Mouse (Mus musculus): ENCODE results near the gene Rabepk. TPM values are rescaled to one million over a fixed set of nuclear protein-coding genes. Genes with fewer than 3 reads are reported as not detected.
"Not testable (repeated sequence)": the region's sequence is repeated elsewhere in the genome, so short reads cannot be mapped to it uniquely, and the experiment has no call there.

Gene Rabepk
- total RNA-seq, 4 experiments from 2014 or later, result 36.7 to 46.4 (median 37.5) TPM

DNA sequence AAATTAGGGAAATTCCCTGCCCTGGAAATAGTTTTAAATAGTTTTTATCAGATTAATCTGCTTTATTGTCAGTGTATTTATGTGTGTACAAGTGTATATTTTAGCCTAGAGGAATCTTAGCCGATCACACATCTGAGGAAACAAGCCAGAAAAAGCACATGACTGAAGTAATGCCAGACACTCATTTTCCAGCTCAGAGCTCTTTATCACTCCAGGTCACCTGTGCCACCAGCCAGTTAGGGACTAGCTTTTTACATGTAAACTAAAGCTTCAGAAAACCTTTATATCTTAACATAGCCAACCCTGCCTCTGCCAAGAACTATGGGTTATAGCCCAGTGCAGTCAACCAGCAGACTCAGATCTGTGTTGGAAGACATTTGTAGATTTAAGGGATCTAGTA is 5.1 kb upstream of the Rabepk start:
- no peak for DNase-seq (ENCODE audit: low spot score in 2 of 2)

DNA sequence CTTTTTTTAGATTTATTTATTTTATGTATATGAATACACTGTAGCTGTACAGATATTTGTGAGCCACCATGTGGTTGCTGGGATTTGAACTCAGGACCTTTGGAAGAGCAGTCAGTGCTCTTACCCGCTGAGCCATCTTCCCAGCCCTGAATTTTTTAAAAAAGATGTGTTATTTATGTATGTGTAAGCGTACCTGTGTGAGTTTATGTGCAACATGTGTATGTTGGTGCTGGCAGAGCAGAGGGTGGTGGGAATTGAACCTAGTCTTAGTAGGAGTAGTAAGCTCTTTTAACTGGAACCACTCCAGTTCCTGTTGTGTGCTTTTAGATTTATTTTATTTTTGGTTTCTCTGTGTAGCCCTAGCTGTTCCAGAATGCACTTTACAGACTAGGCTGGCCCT is 4.5 kb upstream of the Rabepk start:
- DNase-seq (ENCODE audit: low spot score in 2 of 2), result no peak

DNA sequence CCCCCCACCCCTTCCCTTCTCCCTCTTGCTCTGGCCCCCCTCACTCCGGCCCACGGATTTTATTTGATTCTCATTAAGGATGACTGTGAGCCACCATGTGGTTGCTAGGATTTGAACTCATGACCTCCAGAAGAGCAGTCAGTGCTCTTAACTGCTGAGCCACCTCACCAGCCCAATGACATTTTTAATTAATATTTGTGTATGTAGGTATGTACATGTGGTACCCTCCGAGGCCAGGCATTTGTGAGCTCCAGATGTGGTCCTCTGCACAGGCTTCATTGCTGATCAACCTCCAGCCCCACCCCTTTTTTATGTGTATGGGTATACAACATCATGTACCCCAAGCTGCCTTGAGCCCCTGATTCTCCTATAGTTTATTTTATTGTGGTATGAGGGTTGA is 4.0 kb upstream of the Rabepk start:
- DNase-seq (ENCODE audit: low spot score in 2 of 2), result no peak

DNA sequence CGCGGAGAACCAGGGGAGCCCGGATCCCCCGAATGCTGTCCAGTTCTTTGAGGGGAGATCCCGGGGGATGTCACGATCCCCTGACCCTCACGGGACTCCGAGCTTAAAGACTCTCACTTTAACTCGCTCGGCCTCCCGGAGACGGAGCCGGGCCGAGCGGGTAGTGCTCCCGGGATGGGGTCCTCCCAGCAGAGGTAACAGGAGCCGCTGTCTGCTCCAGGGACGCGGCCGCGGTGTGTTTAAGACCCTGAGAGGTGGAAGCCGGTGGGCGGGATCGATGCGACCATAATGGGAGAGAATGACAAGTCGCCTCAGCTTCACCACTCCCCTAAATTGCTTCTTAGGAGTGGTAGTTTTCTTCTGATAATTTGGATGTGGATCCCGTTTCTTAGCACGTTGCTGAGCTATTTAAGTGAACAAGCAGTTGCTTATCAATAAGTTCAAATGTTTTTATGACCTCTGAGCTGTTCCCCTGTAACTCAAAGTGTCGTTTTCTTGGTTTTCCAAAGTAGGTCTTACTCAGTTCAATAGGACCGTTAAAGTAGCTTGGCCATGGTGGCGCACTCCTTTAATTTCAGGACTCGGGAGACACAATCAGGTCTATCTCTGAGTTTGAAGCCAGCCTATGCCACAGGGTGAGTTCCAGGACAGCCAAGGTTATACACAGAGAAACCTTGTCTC is 3.0 kb upstream of the Rabepk start:
- DNase-seq (ENCODE audit: low spot score in 2 of 2), result not testable (repeated sequence)

DNA sequence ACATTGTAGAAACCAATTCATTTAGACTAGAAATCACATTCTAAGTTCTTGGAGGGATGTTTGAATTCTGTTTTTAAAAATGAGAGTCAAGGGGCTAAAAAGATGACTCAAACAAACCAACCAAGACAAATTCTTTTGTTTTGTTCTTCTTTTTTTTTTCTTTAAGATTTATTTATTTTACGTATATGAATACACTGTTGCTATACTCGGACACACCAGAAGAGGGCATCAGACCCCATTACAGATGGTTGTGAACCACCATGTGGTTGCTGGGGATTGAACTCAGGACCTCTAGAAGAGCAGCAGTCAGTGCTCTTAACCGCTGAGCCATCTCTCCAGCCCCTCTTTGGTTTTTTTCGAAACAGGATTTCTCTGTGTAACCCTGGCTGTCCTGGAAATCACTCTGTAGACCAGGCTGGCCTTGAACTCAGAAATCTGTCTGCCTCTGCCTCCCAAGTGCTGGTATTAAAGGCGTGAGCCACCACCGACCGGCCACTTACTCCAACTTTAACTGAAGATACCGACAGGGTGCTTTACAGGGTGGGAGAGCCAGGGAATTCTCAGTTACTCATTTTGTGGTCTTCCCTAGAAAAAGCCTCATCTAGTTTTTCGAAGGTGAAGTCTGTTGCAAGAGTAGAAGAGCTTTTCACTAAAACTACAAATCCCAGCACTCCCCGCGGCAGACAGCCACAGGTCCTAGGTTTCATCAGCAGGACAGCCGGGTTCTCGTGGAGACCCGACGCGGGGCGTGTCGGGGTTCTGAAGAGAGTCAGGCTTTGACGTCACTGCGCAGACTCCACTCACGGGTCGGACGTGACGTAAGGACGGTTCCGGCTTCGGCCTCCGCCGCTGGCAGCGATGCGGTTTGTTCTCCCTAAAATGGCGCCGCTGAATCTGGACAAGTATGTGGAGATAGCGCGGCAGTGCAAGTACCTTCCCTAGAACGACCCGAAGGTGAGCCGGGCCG is 2.1 kb upstream of the Rabepk start:
- peak; percentile 98 to 99 for DNase-seq (ENCODE audit: low spot score in 2 of 2)

DNA sequence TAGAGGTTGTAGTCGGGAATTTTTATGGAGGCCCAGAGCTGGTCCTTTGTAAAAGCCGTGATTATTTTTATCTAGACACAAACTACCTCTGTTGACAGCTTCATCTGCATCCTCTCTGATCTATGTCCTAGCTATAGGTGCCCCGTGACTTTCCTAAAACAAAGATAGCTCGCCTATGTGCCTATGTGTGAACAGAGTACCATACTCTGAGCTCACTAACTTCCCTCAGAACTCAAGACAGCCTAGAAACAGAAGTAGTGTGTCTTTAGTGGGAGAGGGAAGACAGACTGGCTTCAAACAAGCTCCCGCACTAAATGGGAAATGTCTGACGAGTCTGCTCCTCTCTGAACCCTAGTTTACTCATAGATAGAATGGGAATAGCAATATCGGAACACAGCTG is 659 bp upstream of the Rabepk start:
- DNase-seq (ENCODE audit: low spot score in 2 of 2), result no peak

DNA sequence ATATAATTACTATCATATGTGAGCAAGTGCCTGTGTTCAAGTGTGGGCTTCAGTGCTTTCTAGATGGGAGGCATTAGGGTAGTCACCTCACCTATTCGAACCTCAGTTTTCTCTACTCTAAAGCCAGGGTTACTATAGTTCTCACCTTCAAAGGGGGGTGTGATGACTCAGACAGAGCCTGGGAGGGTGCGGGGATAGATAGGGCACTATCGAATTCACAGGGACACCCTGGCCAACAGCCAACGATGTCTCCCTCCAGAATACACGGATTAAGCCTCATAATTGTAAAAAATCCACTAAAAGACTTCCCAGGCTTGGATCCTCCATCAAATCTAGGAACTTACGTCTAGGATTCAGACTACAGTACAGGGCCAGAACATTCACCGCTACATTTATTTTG is 4.3 kb downstream of the Rabepk start:
- no peak for DNase-seq (ENCODE audit: low spot score in 2 of 2)

DNA sequence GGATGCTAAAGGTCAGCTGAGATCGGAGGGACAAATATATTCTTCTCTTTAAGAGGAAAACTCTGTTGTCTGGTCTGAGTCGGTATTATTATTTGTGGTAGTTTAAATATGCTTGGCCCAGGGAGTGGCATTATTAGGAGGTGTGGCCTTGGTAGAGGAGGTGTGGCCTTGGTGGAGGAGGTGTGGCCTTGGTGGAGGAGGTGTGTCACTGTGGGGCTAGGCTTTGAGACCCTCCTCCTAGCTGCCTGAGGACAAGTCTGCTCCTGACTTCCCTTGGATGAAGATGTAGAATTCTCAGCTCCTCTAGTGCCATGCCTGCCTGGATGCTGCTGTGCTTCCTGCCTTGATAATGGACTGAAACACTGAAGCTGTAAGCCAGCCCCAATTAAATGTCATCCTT is 5.2 kb downstream of the Rabepk start:
- no peak for DNase-seq (ENCODE audit: low spot score in 2 of 2)

DNA sequence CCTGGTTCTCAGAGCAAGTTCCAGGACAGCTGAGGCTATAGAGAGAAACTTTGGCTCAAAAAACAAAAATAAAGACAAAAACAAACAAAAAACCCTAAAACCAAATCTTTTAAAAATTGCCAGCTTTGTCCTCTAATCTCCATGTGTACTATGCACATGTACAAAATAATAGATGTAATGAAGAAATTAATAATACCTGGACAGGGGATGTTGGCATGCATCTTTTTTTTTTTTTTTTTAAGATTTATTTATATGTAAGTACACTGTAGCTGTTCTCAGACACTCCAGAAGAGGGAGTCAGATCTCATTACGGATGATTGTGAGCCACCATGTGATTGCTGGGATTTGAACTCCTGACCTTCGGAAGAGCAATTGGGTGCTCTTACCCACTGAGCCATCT is 7.2 kb downstream of the Rabepk start:
- not testable (repeated sequence) for DNase-seq (ENCODE audit: low spot score in 2 of 2)

DNA sequence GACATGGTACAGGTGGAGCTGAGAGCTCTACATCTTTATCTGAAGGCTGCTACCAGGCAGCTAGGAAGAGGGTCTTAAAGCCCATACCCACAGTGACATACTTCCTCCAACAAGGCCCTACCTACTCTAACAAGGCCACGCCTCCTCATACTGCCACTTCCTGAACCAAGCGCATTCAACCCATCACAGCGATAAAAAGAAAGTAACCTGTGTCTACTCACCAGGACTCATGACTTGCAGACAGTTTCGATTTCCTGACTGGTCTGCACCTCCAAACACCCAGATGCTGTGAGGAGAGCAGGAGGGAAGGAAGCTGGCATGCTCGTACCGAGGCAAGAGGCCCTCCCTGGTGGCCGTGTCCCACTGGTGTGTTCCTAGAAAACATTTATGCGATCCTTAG is 9.4 kb downstream of the Rabepk start:
- no peak for DNase-seq (ENCODE audit: low spot score in 2 of 2)

DNA sequence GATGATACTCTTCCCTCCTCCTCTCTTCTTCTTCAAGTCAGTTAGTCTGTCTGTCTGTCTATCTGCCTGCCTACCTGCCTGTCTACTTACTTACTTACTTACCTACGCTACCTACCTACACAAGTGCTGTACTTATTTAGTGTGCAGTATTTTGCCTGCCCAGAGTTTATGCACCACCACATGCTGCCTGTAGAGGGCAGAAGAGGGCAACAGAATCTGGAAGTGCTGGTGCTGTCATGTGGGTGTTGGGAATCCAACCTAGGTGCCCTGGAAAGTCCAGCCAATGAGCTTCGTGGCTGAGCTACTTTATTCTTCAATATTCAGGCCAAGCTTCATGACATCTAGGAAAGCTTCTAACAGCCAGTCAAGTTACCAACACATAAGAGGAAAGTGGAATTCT is 15.6 kb downstream of the Rabepk start:
- no peak for DNase-seq (ENCODE audit: low spot score in 2 of 2)

DNA sequence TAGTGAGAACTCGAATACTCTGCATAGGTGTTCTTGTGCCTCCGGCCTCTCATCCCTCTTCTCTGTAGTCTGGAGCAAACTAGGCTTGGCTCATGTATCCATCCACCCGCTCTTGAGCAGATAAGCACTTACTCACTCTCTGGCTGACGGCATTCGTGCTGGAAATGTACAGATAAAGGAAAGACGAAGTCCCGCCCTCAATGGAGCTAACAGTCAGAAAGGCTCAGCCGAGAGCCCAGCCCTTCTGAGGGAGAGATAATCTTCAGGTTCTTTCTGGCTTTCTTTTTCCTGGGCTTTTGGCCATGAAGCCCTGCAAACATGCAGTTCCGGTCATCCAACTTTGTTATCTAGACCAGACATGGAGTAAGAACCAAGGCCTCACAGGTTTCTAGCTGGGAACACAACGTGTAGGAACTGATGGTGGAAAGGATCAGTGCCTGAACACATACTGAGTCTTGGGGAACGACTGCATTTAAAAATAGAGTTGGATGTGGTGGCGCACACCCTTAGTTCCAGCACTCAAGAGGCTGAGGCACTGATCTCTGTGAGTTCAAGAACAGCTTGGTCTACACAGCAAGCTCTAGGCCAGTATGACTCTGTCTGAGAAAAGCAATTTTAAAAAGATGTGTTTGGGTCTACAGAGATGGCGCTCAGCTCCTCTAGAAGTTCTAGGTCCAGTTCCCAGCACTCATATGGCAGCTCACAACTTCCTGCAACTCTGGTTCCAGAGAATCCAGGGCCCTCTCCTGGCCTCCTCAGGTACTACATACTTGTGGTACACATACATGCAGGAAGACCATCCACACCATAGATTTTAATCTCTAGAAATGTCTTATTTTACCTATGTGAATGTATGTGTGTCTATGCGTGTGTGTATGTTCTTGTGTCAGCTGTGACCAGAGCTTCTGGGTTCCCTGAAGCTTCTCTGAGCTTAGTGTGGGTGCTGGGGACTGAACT is 16.4 kb downstream of the Rabepk start:
- no peak for DNase-seq (ENCODE audit: low spot score in 2 of 2)

DNA sequence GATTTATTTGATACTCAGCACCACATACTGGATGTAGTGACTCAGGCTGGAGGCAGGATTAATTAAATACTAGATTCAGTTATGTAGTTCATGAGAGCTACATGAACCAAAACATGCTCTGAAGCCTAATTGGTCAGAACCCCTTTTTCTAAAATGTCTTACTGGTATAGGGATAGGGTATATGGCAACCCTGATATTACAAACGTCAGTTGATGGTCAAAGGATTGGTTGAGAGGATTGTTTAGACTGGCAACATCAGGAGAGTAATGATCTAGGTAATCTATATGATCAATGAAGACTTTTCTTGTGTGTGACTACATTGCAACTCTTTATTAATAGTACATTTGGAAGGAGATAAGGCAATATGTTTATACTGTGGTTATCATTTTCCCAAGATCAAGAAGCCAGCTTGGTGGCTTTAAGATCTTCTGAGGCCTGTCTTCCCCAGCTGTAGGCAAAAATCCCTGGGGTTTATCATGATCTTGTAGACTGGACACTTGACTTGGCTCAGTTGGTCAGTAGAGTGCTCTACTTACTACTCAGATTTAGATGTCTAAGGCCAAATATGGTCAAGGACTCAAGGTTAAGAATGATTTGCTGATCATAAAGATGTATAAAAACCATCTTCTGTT is 22.4 kb downstream of the Rabepk start:
- DNase-seq (ENCODE audit: low spot score in 2 of 2), result no peak

DNA sequence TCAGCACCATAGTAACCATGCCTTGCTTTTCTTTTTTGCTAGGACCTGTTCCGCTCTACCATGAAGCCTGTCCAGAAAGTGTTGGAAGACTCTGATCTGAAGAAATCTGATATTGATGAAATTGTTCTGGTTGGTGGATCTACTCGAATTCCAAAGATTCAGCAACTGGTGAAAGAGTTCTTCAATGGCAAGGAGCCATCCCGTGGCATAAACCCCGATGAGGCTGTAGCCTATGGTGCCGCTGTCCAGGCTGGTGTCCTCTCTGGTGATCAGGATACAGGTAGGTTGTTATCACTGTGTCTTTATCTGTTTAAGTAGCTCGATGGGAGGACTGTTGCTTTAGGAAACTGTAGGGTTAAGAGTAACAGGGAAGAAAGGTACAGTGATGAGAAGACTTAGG is 25.2 kb downstream of the Rabepk start:
- DNase-seq (ENCODE audit: low spot score in 2 of 2), result no peak

DNA sequence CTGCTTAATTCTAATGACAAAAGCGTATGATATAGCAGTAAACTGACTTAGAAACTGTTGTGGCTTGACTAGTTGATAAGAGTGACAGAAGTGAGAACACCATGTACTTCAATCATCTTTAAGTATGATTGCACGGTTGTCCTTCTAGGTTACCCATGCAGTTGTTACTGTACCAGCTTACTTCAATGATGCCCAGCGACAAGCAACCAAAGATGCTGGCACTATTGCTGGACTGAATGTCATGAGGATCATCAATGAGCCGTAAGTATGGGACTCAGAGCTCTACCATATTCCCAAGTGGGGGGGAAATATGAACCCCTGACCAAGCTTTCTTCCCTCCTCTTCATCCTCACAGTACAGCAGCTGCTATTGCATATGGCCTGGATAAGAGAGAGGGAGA is 26.0 kb downstream of the Rabepk start:
- DNase-seq (ENCODE audit: low spot score in 2 of 2), result no peak

DNA sequence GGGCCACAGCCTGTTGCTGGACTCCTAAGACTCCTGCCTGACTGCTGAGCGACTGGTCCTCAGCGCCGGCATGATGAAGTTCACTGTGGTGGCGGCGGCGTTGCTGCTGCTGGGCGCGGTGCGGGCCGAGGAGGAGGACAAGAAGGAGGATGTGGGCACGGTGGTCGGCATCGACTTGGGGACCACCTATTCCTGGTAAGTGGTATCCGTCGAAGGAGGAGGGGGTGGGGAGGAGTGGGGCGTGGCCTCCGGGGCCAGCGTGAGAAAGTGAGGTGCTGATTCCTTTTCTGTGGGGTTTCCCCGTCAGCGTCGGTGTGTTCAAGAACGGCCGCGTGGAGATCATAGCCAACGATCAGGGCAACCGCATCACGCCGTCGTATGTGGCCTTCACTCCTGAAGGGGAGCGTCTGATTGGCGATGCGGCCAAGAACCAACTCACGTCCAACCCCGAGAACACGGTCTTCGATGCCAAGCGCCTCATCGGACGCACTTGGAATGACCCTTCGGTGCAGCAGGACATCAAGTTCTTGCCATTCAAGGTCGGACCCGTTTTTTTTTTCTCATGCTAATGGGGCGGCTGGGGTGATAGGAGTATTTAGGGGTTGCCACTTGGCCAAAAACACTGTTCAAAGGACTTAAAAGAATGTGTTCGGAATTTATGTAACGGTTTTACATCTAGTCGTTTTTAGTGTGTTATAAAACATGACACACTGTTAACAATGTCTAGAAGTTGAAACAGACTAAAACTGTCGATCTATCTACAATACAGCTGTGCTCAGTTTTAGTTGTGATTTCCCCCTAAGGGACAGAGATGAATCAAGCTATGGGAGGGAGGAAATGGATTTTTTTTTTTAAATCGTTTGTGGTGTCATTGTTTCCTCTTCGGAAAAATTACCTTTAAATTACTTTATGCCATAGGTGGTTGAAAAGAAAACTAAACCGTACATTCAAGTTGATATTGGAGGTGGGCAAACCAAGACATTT is 27.2 kb downstream of the Rabepk start:
- DNase-seq (ENCODE audit: low spot score in 2 of 2), result peak in 1 of 2 experiments; percentile 27

DNA sequence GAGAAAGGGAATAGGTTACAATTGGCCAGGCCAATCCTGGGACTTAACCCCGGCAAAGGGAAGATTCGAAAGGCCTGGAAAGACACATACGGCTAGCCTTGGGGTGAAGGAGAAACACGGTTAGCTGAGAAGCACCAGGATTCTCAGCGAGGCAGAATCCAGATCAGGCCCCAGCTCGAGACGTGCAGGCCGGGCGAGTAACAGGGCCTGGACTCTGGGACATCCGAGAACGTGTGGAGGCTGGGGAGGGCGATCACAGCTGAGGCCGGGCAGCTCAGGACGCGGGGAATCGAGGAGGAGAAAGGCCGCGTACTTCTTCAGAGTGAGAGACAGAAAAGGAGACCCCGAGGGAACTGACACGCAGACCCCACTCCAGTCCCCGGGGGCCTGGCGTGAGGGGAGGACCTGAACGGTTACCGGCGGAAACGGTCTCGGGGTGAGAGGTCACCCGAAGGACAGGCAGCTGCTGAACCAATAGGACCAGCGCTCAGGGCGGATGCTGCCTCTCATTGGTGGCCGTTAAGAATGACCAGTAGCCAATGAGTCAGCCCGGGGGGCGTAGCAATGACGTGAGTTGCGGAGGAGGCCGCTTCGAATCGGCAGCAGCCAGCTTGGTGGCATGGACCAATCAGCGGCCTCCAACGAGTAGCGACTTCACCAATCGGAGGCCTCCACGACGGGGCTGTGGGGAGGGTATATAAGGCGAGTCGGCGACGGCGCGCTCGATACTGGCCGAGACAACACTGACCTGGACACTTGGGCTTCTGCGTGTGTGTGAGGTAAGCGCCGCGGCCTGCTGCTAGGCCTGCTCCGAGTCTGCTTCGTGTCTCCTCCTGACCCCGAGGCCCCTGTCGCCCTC is 28.1 kb downstream of the Rabepk start, which contains the start of gene Hspa5:
TSS of gene Hspa5 (plus strand) at position 603 of the 859 bp plus-strand sequence.
- peak; percentile 100 for DNase-seq (ENCODE audit: low spot score in 2 of 2)

DNA sequence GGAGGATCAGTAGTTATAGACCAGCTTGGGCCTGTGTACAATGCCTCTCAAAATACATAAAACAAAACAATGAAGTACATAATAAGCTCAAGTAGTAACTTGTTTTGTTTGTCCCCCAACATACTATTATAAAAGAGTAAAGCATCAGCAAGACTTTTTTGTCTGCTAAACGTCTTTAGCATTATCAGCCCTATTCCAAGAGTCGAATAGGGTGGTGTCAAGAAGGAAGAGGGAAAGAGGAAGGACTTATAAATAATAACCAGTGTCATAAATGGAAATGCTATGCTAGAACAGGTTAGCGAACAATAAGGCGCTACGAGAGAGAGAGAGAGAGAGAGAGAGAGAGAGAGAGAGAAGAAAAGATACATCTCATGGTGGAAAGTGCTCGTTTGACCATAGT is 28.8 kb downstream of the Rabepk start:
- DNase-seq (ENCODE audit: low spot score in 2 of 2), result no peak

DNA sequence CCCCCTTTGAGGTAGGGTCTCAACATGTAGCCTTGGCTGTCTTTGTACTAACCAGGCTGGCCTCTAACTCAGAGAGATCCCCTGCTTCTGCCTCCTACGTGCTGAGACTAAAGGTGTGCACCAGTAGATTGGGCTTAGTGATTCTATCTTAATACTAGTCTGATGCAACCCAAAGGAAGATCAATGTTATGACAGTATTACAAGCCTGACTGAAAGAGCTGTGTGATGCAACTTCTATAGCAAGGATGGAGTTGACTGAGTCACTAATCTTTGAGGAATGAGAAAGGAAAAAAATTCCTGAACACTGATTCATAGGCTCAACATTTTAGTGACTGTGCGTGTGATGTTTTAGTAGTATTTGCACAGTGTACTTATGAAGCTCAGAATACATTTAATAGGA is 29.7 kb downstream of the Rabepk start:
- no peak for DNase-seq (ENCODE audit: low spot score in 2 of 2)

Measured in layer of hippocampus, adult 8-10 months (tissue).